Mouse (Mus musculus): ENCODE measurements around the gene Ammecr1. TPM values are rescaled to one million over a fixed set of nuclear protein-coding genes. Genes with fewer than 3 reads are reported as not detected.
A peak's percentile ranks its signal among the peaks of the same experiment; 100 is the strongest.

Gene Ammecr1
- 10.6 and 11.9 TPM in 2 replicates for polyA plus RNA-seq (2016; fragmentation: Nextera tagmentation; extraction: Ambion mirVana)

DNA sequence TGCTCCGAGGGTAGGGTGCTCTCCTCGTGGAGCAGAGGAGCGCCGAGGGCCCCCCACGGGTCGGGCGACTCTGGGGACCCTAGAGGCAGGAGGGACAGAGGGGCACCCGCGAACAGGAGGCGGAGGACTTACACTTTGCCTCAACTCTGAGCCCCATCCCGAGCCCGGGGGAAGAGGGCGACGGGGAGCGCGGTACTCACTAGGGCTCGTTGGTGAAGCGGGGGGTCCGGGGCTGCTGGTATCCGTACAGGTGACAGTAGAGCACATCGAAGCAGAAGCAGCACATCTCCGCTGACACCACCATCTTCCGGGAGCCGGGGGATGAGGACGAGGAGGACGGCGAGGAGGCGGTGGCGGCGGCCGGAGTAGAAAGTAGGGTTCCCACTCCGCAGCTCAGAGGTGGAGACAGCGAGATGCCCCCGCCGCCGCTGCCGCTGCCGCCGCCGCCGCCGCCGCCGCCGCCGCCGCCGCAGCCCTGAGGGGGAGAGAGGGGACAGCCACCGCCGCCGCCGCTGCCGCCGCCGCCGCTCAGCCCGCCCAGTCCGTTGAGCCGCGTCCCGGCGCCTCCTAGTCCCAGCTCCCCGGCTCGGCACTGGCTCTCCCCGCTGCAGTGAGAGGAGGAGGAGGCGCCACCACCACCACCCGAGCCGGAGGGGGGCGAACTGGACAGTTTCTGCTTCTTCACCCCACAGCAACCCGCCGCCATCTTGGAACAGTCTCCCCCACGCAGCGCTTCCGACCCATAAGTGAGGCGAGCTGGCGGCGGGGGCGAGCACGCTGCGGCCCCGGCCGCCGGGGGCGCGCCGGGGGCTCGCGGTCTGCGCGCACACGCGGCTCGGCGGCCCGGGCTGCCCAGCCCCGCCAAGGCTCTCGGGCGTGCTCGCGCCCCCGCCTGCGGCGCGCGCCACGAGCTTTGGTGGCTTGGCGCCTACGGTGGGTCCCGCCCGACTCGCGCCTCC is at the start of gene Ammecr1:
Ammecr1 (minus strand) TSS at position 721 of the 959 bp plus-strand sequence.
- WGBS, result 22% methylated on average over 108 of the region's 112 CpGs

DNA sequence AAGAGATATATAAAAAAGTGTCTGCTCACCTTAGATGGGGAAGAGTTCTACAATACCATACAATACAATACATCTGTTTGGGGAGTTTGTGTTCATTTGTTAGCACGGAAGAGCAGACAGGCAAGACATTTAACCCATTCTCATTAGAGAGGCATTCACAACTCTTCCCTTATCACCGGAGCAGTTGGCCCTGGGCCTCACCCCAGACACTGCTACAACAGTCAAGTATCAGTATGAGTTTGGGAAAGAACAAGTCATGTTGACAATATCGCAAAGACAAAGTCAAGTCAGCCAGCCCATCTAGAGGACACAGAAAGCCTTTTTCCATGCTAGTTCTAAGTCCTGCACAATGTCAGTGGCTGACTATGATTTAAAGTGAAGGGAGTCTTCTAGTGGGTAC is 47.6 kb upstream of the Ammecr1 start:
- H3K27me3 ChIP-seq (replicated peaks; ENCODE audit: low read depth, poor library complexity, severe bottlenecking), result peaks cover 82% of the 10 kb centered on the region
- H3K4me3 ChIP-seq, result no peak overlapping the region
- WGBS, result 86% methylated on average over 3 of the region's 3 CpGs
- no peaks in the 10 kb centered on the region for H3K4me1 ChIP-seq
- no peaks in the 10 kb centered on the region for H3K36me3 ChIP-seq (replicated peaks)
- no peak for DNase-seq (ENCODE audit: low spot score)
- no peak overlapping the region for H3K27ac ChIP-seq (replicated peaks)
- no peaks in the 10 kb centered on the region for H3K9me3 ChIP-seq

More for the DNA sequence above, at the start of gene Ammecr1:
- DNase-seq (ENCODE audit: low spot score), result peak; percentile 83
- Histone ChIP-seq H3K9me3 (no peaks in the 10 kb centered on the region), H3K36me3 (replicated peaks) (no peaks in the 10 kb centered on the region), H3K4me1 (0 out of 2 replicates have a peak, but pooled peaks cover 5% of the 10 kb centered on the region), H3K27ac (replicated peaks) (peak within 1 kb of the TSS; percentile 95), H3K27me3 (replicated peaks; ENCODE audit: low read depth, poor library complexity, severe bottlenecking) (peaks cover 69% of the 10 kb centered on the region), H3K4me3 (peak within 1 kb of the TSS; percentile 76)

DNA sequence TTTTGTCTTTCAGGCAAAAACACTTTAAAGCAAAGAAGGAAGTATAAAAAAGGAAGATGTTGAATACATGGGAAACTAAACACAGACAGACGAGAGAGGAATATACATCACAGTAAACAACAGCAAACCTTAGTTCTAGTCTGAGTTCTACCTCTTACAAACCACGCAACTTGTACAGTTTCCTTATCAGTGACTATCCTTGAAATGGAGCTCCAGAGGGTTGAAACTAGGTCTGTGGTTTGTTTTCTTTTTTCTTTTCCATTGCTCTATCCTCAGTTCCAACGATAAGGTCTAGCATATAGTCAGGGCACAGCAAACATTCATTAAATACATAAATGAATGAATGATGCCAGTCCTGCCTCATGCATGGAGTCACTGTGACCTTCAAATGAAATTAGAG is 45.8 kb upstream of the Ammecr1 start:
- no peaks in the 10 kb centered on the region for H3K36me3 ChIP-seq (replicated peaks)
- peaks cover 79% of the 10 kb centered on the region for H3K27me3 ChIP-seq (replicated peaks; ENCODE audit: low read depth, poor library complexity, severe bottlenecking)
- H3K4me1 ChIP-seq, result no peaks in the 10 kb centered on the region
- WGBS, result 89% methylated on average over 3 of the region's 3 CpGs
- DNase-seq (ENCODE audit: low spot score), result no peak
- H3K4me3 ChIP-seq, result no peak overlapping the region
- H3K27ac ChIP-seq (replicated peaks), result no peak overlapping the region
- H3K9me3 ChIP-seq, result no peaks in the 10 kb centered on the region

DNA sequence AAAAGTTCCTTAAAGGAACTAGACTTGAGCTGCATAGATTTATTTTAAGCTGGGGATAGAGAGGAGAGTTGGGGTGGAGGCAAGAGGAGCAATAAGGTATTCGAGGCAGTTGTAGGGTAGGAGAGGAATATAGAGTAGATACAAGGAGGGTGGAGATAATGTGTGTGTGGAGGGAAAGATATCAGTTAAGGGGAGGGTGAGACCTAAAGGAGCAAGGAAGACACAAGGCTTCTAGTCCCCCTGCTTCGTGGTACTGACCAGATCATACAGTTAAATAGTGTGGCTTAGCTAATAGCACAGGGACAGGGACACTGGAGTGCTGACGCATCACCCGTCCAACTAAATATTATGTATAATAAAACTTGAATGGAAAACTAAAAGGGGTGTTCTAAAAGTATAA is 45.3 kb upstream of the Ammecr1 start:
- Histone ChIP-seq H3K4me1 (no peaks in the 10 kb centered on the region), H3K4me3 (no peak overlapping the region), H3K36me3 (replicated peaks) (no peaks in the 10 kb centered on the region), H3K9me3 (no peaks in the 10 kb centered on the region), H3K27ac (replicated peaks) (no peak overlapping the region), H3K27me3 (replicated peaks; ENCODE audit: low read depth, poor library complexity, severe bottlenecking) (peaks cover 76% of the 10 kb centered on the region)
- DNase-seq (ENCODE audit: low spot score), result no peak
- 80% methylated on average over 4 of the region's 4 CpGs for WGBS

DNA sequence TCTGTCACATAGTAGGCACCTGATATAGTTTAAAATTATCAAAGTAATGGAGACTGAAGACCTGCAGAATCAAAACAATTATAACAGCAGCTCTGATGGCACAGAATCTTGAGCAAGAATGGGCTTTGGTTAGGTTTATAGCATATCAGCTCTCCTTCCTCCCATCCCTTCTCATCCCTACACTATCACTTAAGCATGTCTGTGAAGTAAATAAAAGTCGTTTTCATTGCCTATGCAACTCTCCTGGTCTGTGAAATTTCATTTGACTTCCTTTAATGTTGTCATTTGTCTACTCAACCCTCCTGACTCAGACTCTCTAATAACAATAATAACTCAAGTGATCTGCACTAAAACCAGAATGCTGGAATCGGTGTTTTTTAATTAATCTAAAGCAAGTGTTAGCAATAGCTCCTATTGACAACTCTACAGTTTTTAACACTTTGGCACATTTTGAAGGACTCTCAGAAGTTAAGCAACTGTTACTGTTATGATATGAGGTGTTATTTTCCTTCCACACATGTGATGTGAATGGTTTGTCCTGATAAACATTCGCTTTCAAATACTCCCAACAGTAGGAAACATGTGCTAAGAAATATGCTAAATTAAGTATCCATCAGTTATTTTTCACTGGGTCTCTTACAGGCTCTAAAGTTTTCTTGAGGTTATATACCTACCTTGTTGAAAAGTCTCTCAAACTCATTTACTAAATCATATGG is 37.8 kb upstream of the Ammecr1 start:
- Histone ChIP-seq H3K4me1 (no peaks in the 10 kb centered on the region), H3K27ac (replicated peaks) (no peak overlapping the region), H3K9me3 (no peaks in the 10 kb centered on the region), H3K36me3 (replicated peaks) (no peaks in the 10 kb centered on the region), H3K4me3 (no peak overlapping the region), H3K27me3 (replicated peaks; ENCODE audit: low read depth, poor library complexity, severe bottlenecking) (peaks cover 76% of the 10 kb centered on the region)
- no peak for DNase-seq (ENCODE audit: low spot score)
- 80% methylated on average over 3 of the region's 3 CpGs for WGBS

DNA sequence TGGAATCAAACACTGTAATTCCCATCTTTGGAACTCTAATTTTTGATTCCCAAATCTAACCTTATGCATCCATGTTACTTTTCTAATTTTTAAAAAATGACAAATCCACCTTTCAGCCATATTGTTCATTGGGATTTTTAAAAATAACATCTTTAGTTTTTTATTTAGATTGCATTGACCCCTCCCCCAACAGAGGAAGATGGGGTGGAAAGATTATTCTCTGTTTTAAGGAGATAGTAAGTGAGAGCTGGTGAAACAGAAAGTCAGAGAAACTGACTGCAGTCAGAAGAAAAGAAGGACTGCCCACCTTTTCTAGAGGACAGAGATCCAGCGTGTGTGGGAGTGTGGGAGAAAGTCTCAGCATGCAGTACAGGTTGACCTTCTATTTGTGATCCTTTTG is 30.7 kb upstream of the Ammecr1 start:
- Histone ChIP-seq H3K4me1 (no peaks in the 10 kb centered on the region), H3K27ac (replicated peaks) (no peak overlapping the region), H3K27me3 (replicated peaks; ENCODE audit: low read depth, poor library complexity, severe bottlenecking) (peaks cover 66% of the 10 kb centered on the region), H3K4me3 (no peak overlapping the region), H3K36me3 (replicated peaks) (no peaks in the 10 kb centered on the region), H3K9me3 (no peaks in the 10 kb centered on the region)
- WGBS, result 87% methylated on average over 1 of the region's 1 CpGs
- no peak for DNase-seq (ENCODE audit: low spot score)

DNA sequence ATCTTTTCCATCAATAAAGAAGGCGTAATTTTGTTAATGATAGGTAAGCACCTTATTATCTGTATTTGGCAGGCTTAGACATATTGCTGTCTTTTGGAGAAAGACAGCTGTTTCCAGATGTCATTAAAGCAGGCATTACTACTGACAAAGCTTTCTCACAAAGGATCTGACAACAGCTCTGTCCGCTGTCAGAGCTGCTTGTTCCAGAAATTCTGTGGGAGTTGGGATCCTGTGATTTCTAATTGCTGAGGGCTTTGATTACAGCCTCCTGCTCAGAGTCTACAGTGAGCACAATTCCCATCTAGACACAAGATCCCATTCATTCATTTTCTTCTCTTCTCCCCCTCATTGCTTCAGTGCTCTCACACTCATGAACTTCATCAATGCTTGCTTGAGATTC is 28.0 kb upstream of the Ammecr1 start:
- Histone ChIP-seq H3K27me3 (replicated peaks; ENCODE audit: low read depth, poor library complexity, severe bottlenecking) (peaks cover 60% of the 10 kb centered on the region), H3K4me3 (no peak overlapping the region), H3K36me3 (replicated peaks) (no peaks in the 10 kb centered on the region), H3K9me3 (no peaks in the 10 kb centered on the region), H3K27ac (replicated peaks) (no peak overlapping the region), H3K4me1 (no peaks in the 10 kb centered on the region)
- no peak for DNase-seq (ENCODE audit: low spot score)
- WGBS, result 48% methylated on average over 2 of the region's 2 CpGs

DNA sequence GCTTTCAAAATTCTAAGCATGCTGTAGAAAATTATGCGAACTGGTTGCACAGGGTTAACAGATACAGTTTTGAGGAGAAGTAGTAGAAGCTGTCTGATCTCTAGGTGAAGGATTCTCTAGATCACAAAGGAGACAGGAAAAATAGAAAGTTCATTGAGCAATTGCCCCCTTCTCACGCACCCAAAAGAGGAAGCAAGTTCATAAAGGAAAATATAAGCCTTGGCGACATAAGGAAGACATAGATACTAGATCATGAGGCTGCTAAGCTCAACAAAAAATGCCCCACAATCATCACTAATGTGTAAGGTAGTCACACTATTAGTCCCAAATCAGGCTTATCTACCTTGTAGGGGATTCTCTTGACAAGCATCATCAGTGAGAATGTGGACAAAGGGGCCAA is 17.6 kb upstream of the Ammecr1 start:
- no peaks in the 10 kb centered on the region for H3K9me3 ChIP-seq
- H3K27me3 ChIP-seq (replicated peaks; ENCODE audit: low read depth, poor library complexity, severe bottlenecking), result peaks cover 84% of the 10 kb centered on the region
- 87% methylated on average over 3 of the region's 3 CpGs for WGBS
- no peak overlapping the region for H3K27ac ChIP-seq (replicated peaks)
- no peak for DNase-seq (ENCODE audit: low spot score)
- H3K36me3 ChIP-seq (replicated peaks), result no peaks in the 10 kb centered on the region
- H3K4me1 ChIP-seq, result no peaks in the 10 kb centered on the region
- no peak overlapping the region for H3K4me3 ChIP-seq

DNA sequence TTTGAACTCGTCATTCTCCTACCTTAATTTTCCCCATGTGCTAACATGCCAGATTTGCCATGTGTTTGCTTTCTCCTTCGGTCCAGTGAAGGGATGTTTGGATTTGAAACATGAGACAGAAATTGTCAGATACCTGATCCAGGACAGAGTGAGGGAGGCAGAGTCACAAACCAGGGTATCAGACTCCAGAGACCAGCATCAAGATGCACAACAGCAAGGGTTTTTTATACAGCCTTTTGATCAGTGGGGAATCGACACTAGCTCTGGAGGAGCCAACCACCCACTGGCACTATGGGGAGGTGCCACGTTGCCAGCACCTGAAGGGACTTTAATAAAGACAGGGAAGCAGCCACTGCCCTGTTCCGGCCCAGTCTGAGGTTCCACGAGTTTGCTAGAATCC is 17.1 kb upstream of the Ammecr1 start:
- no peaks in the 10 kb centered on the region for H3K4me1 ChIP-seq
- H3K4me3 ChIP-seq, result no peak overlapping the region
- no peaks in the 10 kb centered on the region for H3K9me3 ChIP-seq
- no peak for DNase-seq (ENCODE audit: low spot score)
- peaks cover 86% of the 10 kb centered on the region for H3K27me3 ChIP-seq (replicated peaks; ENCODE audit: low read depth, poor library complexity, severe bottlenecking)
- no peak overlapping the region for H3K27ac ChIP-seq (replicated peaks)
- no peaks in the 10 kb centered on the region for H3K36me3 ChIP-seq (replicated peaks)
- 57% methylated on average over 6 of the region's 6 CpGs for WGBS

DNA sequence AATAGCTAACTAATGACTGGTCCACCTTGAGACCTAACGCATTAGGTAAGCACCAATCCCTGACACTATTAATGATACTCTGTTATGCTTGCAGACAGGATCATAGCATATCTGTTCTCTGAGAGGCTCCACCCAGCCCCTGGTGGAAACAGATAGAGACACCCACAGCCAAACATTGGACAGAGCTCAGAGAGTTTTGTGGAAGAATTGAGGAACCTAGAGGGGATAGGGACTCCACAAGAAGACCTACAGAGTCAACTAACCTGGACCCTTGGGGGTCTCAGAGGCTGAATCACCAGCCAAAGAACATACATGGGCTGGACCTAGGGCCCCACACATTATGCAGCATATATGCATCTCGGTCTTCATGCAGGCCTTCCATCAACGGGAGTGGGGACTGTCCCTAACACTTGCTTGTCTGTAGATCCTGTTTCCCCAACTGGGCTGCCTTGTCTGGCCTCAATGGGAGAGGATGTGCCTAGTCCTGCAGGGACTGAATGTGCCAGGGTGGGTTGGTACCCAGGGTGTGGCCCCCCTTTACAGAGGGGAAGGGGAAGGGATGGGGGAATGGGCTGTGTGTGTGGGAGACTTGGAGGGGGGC is 15.1 kb upstream of the Ammecr1 start:
- Histone ChIP-seq H3K9me3 (no peaks in the 10 kb centered on the region), H3K4me1 (no peaks in the 10 kb centered on the region), H3K36me3 (replicated peaks) (no peaks in the 10 kb centered on the region), H3K4me3 (no peak overlapping the region), H3K27me3 (replicated peaks; ENCODE audit: low read depth, poor library complexity, severe bottlenecking) (peaks cover 70% of the 10 kb centered on the region), H3K27ac (replicated peaks) (no peak overlapping the region)
- DNase-seq (ENCODE audit: low spot score), result no peak
- WGBS, result 92% methylated on average over 3 of the region's 3 CpGs

DNA sequence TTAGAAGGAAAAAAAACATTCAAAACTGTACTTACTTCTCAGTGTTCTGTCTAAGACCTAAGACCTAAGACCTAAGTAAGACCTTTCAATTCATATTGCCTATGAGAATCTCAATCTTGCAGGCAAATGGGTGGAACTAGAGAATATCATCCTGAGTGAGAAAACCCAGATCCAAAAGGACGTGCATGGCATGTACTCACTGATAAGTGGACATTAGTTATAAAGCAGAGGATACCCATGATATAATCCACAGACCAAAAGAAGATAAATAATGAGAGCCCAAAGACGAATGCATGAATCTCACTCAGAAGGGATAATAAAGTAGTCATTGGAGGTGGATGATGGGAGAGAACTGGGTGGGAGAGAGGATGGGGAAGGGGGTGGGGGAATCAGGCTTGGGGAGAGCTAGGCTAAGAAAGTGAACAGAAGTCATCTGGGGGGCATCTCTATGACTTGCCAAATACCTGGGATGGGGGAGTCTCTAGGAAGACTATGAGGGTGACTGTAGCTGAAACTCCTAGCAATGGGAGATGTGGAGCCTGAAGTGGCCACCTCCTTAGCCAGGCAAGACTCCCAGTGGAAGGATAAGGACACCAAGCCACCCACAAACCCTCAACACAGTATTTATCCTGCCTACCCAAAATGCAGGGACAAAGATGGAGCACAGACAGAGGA is 14.5 kb upstream of the Ammecr1 start:
- H3K27me3 ChIP-seq (replicated peaks; ENCODE audit: low read depth, poor library complexity, severe bottlenecking), result peaks cover 72% of the 10 kb centered on the region
- 83% methylated on average over 2 of the region's 2 CpGs for WGBS
- H3K27ac ChIP-seq (replicated peaks), result no peak overlapping the region
- H3K4me3 ChIP-seq, result no peak overlapping the region
- DNase-seq (ENCODE audit: low spot score), result no peak
- H3K9me3 ChIP-seq, result no peaks in the 10 kb centered on the region
- H3K36me3 ChIP-seq (replicated peaks), result no peaks in the 10 kb centered on the region
- no peaks in the 10 kb centered on the region for H3K4me1 ChIP-seq

DNA sequence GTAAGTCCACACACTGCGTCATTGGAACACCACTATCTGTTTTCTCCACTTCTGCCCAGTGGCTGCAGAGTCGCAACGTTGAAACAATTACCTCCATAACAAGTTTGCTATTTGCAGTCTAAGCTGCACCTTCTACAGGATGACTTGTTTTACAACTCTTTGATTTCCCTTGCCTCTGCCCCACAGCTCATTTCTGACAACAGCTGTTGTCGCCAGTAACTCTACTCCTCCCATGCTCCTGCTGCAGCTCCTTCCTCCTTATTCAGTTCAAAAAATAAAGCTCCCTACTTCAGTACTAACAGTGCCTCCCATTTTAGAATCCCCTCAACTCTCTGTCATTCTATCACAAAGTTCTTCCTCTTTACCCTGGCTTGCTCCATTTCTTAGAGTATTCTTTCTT is 12.7 kb upstream of the Ammecr1 start:
- no peak overlapping the region for H3K27ac ChIP-seq (replicated peaks)
- peaks cover 67% of the 10 kb centered on the region for H3K27me3 ChIP-seq (replicated peaks; ENCODE audit: low read depth, poor library complexity, severe bottlenecking)
- 69% methylated on average over 4 of the region's 4 CpGs for WGBS

More for the DNA sequence above, 12.7 kb upstream of the Ammecr1 start:
- no peaks in the 10 kb centered on the region for H3K4me1 ChIP-seq
- no peaks in the 10 kb centered on the region for H3K36me3 ChIP-seq (replicated peaks)
- DNase-seq (ENCODE audit: low spot score), result no peak
- H3K9me3 ChIP-seq, result no peaks in the 10 kb centered on the region
- H3K4me3 ChIP-seq, result no peak overlapping the region
